Mouse (Mus musculus) heart, adult 2 months (tissue): ENCODE measurements around the gene Notch1. TPM values are rescaled to one million over a fixed set of nuclear protein-coding genes. Genes with fewer than 3 reads are reported as not detected.

Experiments used
- DNase-seq, 2 experiments: peaks; one replicate each; pipeline ENCODE4 v3.0.0; 2021
- H3K27ac ChIP-seq: fragments of 200-600 bp; 2 replicates; pipeline ENCODE4 v1.8.1; 2022
- H3K27me3 ChIP-seq: fragments of 200-500 bp; 2 replicates; pipeline ENCODE4 v1.6.1; 2012; ENCODE audit warnings: mild to moderate bottlenecking, low read length, inconsistent platforms, mixed read lengths; ENCODE audit not compliant: control insufficient read depth, insufficient read depth
- H3K36me3 ChIP-seq: fragments of 200-500 bp; 2 replicates; pipeline ENCODE4 v1.6.1; 2012; ENCODE audit warnings: low read length, inconsistent platforms; ENCODE audit not compliant: control insufficient read depth, insufficient read depth
- H3K4me1 ChIP-seq: fragments of 200-500 bp; 2 replicates; pipeline ENCODE4 v1.6.1; 2011; ENCODE audit warnings: low read length; ENCODE audit not compliant: control insufficient read depth, insufficient read depth
- H3K4me3 ChIP-seq: fragments of 200-600 bp; 2 replicates; pipeline ENCODE4 v1.8.1; 2022
- H3K79me2 ChIP-seq: fragments of 200-500 bp; replicated peaks from 2 replicates; pipeline ENCODE4 v1.6.1; 2012; ENCODE audit warnings: mild to moderate bottlenecking, inconsistent platforms, low read length, moderate library complexity, mixed read lengths; ENCODE audit not compliant: control insufficient read depth, insufficient read depth
- H3K9ac ChIP-seq: fragments of 200-500 bp; 2 replicates; pipeline ENCODE4 v1.6.1; 2012; ENCODE audit warnings: low read depth, mild to moderate bottlenecking, control low read depth, inconsistent platforms, low read length, mixed read lengths
- CTCF ChIP-seq: fragments of 200-600 bp; IDR thresholded peaks from 2 replicates; pipeline ENCODE4 v1.8.1; 2022; ENCODE audit warnings: antibody characterized with exemption, mild to moderate bottlenecking, moderate library complexity
- EP300 ChIP-seq: fragments of 200-500 bp; IDR thresholded peaks from 2 replicates; pipeline ENCODE4 v1.6.1; 2011; ENCODE audit warnings: low read depth, low read length, control low read depth; ENCODE audit not compliant: insufficient read depth
- POLR2A ChIP-seq: fragments of 200-500 bp; IDR thresholded peaks from 2 replicates; pipeline ENCODE4 v1.6.1; 2011; ENCODE audit warnings: mild to moderate bottlenecking, low read depth, low read length, control low read depth; ENCODE audit not compliant: insufficient read depth
- WGBS: fragments of 180-500 bp; shearing (Covaris S2); methylation state at CpG from one replicate; pipeline ENCODE4 v1.1.7; 2018; 5-methylcytosine and 5-hydroxymethylcytosine counted together
- intact Hi-C: fragments of 180-260 bp; cut with DNase I; formaldehyde crosslinking; loops from one replicate; pipeline ENCODE4 v1.15.1; 2025
- polyA plus RNA-seq: library from polyadenylated mRNA; depleted of rRNA; stranded (reverse); fragments of >200 nt; gene quantifications from 2 replicates; pipeline ENCODE4 v1.2.3, GENCODE M21; 2012
- total RNA-seq, 2 experiments: library from RNA; stranded (reverse); gene quantifications; 2 replicates each; pipeline ENCODE4 v1.2.3; 2021

The Notch1 gene
- total and polyA plus RNA-seq, 3 experiments, result 23.2 to 32.4 (median 31.6) TPM

DNA sequence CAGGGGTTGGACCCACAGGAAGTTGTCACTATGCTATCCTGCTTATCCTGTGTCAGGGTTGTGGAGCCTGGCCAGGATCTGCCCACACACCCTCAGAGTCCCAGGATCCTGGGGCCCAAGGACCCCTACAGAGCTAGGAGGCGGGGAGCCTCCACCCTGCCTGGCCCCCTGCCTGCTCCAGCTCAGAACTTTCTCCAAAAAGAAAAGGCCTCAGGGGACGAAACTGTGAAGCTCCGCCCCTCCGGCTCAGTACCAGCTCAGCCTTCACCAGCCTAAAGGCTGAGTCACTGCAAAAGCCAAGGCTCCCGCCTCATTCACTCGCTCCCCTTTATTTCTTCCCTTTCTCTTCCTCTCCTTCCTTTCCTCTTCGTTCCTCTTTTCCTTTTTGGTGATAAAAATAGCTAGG, 9.0 kb downstream of the Notch1 start:
- H3K27me3 ChIP-seq, result no peaks in the 10 kb centered on the region
- H3K27ac ChIP-seq, result peak overlapping the region; percentile 74
- peak; percentile 11; the same call in 1 of the 2 replicates for TF ChIP-seq CTCF
- TF ChIP-seq EP300, result no peak
- TF ChIP-seq POLR2A, result no peak
- peaks cover 14% of the 10 kb centered on the region for H3K4me1 ChIP-seq
- DNase-seq, result peak; percentile 82 to 85
- WGBS, result 17% methylated on average over 7 of the region's 7 CpGs
- H3K36me3 ChIP-seq, result no peaks in the 10 kb centered on the region
- peak overlapping the region; percentile 20; the same call in 1 of the 2 replicates for H3K4me3 ChIP-seq
- peak overlapping the region; percentile 23; the same call in 1 of the 2 replicates for H3K9ac ChIP-seq
- H3K79me2 ChIP-seq, result no peaks in the 10 kb centered on the region
- intact Hi-C loops, result no loop called here

DNA sequence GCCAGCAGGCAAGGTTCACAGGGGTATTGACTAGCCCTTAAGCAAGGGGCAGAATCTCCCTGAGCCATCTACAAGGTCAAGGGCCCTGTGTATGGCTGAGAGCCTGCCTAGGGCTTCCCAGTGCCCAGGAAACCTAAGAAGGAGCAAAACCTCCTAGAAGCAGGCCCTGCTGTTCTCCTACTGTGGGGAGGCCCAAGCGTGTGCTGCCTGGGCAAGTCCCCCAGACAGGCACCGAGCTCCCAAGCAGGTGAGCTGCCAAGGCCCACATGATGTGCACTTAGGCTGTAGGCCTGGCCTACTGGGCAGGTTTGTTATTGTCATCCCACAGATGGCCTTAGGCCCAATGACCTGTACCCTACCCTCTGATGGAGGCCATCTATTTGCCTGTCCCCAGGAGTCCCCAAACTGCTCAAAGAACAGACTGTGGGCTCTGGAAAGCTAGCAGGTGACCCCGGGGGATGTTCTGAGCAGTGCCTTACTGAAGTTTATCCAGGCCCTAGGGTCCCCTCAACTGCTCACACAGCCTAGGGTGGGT, 9.7 kb downstream of the Notch1 start:
- peak in 1 of 2 experiments; percentile 37 for DNase-seq
- H3K4me3 ChIP-seq, result no peak overlapping the region
- TF ChIP-seq CTCF (no peak), EP300 (no peak), POLR2A (no peak)
- H3K27me3 ChIP-seq, result no peaks in the 10 kb centered on the region
- peak overlapping the region; percentile 74 for H3K27ac ChIP-seq
- peaks cover 14% of the 10 kb centered on the region for H3K4me1 ChIP-seq
- H3K9ac ChIP-seq, result no peak overlapping the region
- intact Hi-C loops, result no loop called here
- no peaks in the 10 kb centered on the region for H3K36me3 ChIP-seq
- 89% methylated on average over 3 of the region's 3 CpGs for WGBS
- no peaks in the 10 kb centered on the region for H3K79me2 ChIP-seq

DNA sequence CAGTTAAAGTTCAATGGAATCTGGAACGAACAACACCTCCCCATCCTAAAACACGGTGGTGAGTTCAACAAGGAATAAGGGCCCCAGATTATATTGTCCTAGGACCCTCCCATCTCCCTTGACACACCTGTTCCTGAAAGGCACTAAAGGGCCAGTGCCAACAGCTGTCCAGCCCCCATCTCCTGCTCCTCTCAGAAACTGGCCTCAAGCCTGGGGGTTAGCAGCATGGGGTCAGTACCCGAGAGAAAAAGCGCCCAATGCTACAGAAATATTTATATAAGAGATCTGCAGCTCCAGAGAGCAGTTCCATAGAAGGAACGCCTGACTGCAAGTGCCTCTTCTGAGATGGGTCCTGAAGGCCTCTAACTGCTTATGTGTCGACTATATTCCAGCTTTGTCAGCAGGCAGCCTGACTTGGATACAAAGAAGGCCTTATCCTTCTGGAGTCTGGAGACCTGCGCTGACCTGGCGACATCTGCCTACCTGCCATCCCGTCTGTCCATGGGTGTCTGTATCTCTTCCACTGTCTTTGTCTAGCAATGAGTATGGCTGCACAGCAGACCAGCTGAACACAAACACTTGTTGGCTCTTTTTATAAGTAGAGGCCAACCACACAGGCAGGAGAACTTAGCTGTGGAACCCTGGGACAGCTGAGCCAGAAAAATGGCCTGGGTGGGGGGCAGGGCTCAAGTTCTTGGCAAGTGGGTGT, 11.5 kb downstream of the Notch1 start:
- Histone ChIP-seq H3K4me1 (peaks cover 22% of the 10 kb centered on the region), H3K9ac (peak overlapping the region; percentile 56; the same call in 1 of the 2 replicates), H3K4me3 (no peak overlapping the region), H3K79me2 (peaks cover 2% of the 10 kb centered on the region), H3K27me3 (no peaks in the 10 kb centered on the region), H3K27ac (peak overlapping the region; percentile 97), H3K36me3 (no peaks in the 10 kb centered on the region)
- intact Hi-C loops, result loop anchor here (5.0 kb wide), 1 partner anchor 58 kb away; the partner anchor contains the start of gene Sec16a
- no peak for DNase-seq
- TF ChIP-seq CTCF, result no peak
- no peak for TF ChIP-seq EP300
- TF ChIP-seq POLR2A, result no peak
- WGBS, result 75% methylated on average over 9 of the region's 9 CpGs

DNA sequence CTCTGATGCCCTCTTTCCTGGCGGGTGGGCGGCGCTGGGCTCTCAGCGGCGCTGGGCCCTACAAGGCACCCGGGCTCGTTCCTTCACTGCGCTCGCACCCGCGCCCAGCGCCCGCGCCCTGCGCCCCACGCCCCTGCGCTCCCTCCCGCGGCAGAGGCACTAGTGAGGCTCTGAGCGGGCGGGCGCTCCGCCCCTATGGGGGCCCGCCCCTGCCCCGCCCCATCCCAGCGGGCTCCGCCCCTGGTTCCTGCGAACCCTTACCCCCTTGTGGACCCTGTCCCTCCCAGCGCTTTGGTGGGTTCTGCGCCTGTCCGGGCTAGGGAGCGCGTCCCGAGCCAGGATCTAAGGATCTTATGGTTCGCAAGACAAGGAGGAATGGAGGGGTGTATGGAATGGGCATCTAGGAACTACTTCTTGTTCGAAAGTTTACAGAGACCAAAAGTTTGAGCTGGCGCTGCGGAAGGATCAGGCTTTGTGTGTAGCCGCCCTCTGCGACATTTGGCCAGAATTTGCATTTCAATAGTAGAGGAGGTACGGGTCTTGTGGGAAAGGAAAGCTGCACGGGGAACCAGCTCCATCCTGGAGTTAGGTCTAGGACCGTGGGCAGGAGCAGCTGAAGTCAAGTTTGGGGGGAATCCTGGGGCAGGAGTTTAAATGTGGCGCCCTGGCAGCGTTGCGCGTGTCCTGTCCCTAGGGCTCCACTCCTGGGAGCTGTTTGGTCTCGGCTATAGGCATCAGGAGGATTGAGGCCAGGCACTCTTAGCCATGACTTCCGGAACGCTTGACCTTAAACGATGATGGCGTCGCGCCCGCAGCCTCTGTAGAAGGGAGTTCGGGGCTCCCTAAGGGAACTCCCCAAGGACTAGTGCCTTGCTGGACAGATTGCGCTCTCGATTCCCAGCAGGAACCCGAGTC, 12.5 kb downstream of the Notch1 start:
- H3K79me2 ChIP-seq, result peaks cover 2% of the 10 kb centered on the region
- no peaks in the 10 kb centered on the region for H3K27me3 ChIP-seq
- H3K4me3 ChIP-seq, result peak overlapping the region; percentile 82
- H3K36me3 ChIP-seq, result peaks cover 7% of the 10 kb centered on the region
- H3K27ac ChIP-seq, result peak overlapping the region; percentile 97
- DNase-seq, result peak; percentile 89 to 91
- H3K9ac ChIP-seq, result peak overlapping the region; percentile 93
- intact Hi-C loops, result loop anchor here (2.0 to 5.0 kb wide), 4 partner anchors 15 to 57 kb away; partner anchors contain the start of gene Sec16a
- WGBS, result 4% methylated on average over 59 of the region's 59 CpGs
- peaks cover 32% of the 10 kb centered on the region for H3K4me1 ChIP-seq
- TF ChIP-seq CTCF, result peak; percentile 34; the same call in 1 of the 2 replicates
- TF ChIP-seq POLR2A, result peak; percentile 77
- TF ChIP-seq EP300, result peak; percentile 29; the same call in 1 of the 2 replicates

DNA sequence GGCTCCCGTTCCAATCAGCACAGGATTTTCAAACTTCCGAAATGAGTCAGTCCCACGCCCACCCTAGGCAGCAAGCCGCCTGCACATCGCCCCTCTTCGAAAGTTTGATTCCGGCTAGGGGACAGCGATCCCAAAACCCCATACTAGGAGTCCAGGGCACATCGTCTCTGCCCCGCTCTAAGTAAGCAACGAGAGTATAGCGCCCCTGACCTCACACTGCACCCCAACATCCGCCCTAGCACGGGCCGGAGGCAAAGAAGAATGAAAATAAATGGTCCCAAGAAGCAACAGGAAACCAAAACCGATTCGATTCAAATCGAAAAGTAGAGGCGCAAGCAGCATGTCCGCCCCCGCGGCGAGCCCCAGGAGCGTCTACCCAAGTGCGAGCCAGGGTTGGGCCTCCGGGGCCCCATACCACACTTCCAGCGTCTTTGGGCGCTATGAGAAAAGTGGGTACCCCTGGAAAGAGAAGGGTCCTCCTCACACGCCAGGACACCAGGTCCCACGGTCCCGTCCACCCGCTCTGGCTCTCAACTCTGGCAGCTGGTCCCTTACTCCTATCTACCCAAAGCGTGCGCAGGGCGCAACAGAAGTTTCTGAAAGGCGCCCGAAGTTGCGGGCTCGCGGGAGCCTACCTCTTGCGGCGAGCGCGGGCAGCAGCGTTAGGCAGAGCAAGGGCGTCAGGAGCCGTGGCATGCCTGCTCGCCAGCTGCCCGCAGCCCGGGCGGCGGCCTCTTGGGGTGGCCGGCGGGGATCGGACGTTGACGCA, 13.4 kb downstream of the Notch1 start:
- DNase-seq, result peak; percentile 70 to 72
- WGBS, result under 1% methylated on average over 57 of the region's 57 CpGs
- peaks cover 33% of the 10 kb centered on the region for H3K4me1 ChIP-seq
- H3K9ac ChIP-seq, result peak overlapping the region; percentile 93
- peak overlapping the region; percentile 97 for H3K27ac ChIP-seq
- H3K4me3 ChIP-seq, result peak overlapping the region; percentile 82
- peaks cover 2% of the 10 kb centered on the region for H3K79me2 ChIP-seq
- TF ChIP-seq EP300 (no peak), CTCF (no peak), POLR2A (no peak)
- H3K36me3 ChIP-seq, result peaks cover 9% of the 10 kb centered on the region
- intact Hi-C loops, result loop anchor here (2.0 to 5.0 kb wide), 4 partner anchors 16 to 58 kb away; partner anchors contain the start of gene Sec16a
- no peaks in the 10 kb centered on the region for H3K27me3 ChIP-seq
